Mouse (Mus musculus) c-Kit-positive CD71-positive TER-119-negative erythroid progenitor cells, embryonic 14.5 days (primary cell): ENCODE measurements at regions not wholly inside any gene's neighbourhood (a gene's known extent, or its start where the extent isn't known, plus 50 kb on each side); places are given as distances from the start of the nearest gene placed in this dataset.

ENCODE experiments used
- DNase-seq: peaks from one replicate; pipeline ENCODE4 v3.0.0-alpha.2; 2013; ENCODE audit warnings: low read depth

GRCm38 (mm10) chr8:15487579-15487978, 441.7 kb upstream of the BB014433 start:
- no peak for DNase-seq

GRCm38 (mm10) chr8:15470561-15470960, 424.7 kb upstream of the BB014433 start:
- DNase-seq = no peak

- DNase-seq = no peak
These were observed 422.9 kb upstream of the BB014433 start for GRCm38 (mm10) chr8:15468540-15469476.

- DNase-seq = no peak
These were observed 392.7 kb upstream of the BB014433 start for GRCm38 (mm10) chr8:15438546-15438945.

GRCm38 (mm10) chr8:15394722-15395115, 348.8 kb upstream of the BB014433 start:
- DNase-seq = no peak

GRCm38 (mm10) chr8:15393936-15394721, 348.3 kb upstream of the BB014433 start:
- DNase-seq = no peak

- DNase-seq = no peak
These were observed 346.2 kb upstream of the BB014433 start for GRCm38 (mm10) chr8:15392056-15392455.

- DNase-seq = no peak
These were observed 342.9 kb upstream of the BB014433 start for GRCm38 (mm10) chr8:15388791-15389190.

- no peak for DNase-seq
These were observed 321.2 kb upstream of the BB014433 start for GRCm38 (mm10) chr8:15367063-15367462.

- no peak for DNase-seq
These were observed 318.7 kb upstream of the BB014433 start for GRCm38 (mm10) chr8:15364546-15364945.

GRCm38 (mm10) chr8:15344151-15344550, 298.3 kb upstream of the BB014433 start:
- DNase-seq = no peak

GRCm38 (mm10) chr8:15343616-15344015, 297.7 kb upstream of the BB014433 start:
- no peak for DNase-seq

- no peak for DNase-seq
These were observed 288.7 kb upstream of the BB014433 start for GRCm38 (mm10) chr8:15334532-15334931.

GRCm38 (mm10) chr8:15327312-15327711, 281.4 kb upstream of the BB014433 start:
- no peak for DNase-seq

- DNase-seq = no peak
These were observed 277.5 kb upstream of the BB014433 start for GRCm38 (mm10) chr8:15323421-15323820.

GRCm38 (mm10) chr8:15318082-15318816, 272.4 kb upstream of the BB014433 start:
- DNase-seq = no peak

- no peak for DNase-seq
These were observed 267.6 kb upstream of the BB014433 start for GRCm38 (mm10) chr8:15313481-15313880.

- DNase-seq = no peak
These were observed 265.6 kb upstream of the BB014433 start for GRCm38 (mm10) chr8:15311509-15311908.

- DNase-seq = no peak
These were observed 265.2 kb upstream of the BB014433 start for GRCm38 (mm10) chr8:15311045-15311444.

GRCm38 (mm10) chr8:15304143-15304677, 258.3 kb upstream of the BB014433 start:
- no peak for DNase-seq

GRCm38 (mm10) chr8:15273775-15274174, 227.9 kb upstream of the BB014433 start:
- no peak for DNase-seq
